Mouse (Mus musculus): ENCODE results near the gene Lzic. TPM values are rescaled to one million over a fixed set of nuclear protein-coding genes. Genes with fewer than 3 reads are reported as not detected.

The Lzic gene
- polyA plus RNA-seq (2012; ENCODE audit: insufficient read depth, insufficient read length, missing spikeins), result 12.2 and 14.0 TPM in 2 replicates

GRCm38 (mm10) chr4:149485053-149485824, at the start of gene Lzic, which contains the start of gene Nmnat1:
TSS of gene Lzic (plus strand) at chr4:149485229.
TSS of gene Nmnat1 (minus strand) at chr4:149485202.
- Histone ChIP-seq H3K4me1 (ENCODE audit: control insufficient read depth, insufficient read depth, low read length) (peaks cover 11% of the 10 kb centered on the region), H3K27ac (ENCODE audit: insufficient read depth, low read depth, low read length) (peak within 1 kb of the TSS; percentile 64)
- no peak for TF ChIP-seq CTCF (IDR thresholded peaks at IDR 0.05; ENCODE audit: low read depth, low read length)
- TF ChIP-seq POLR2A (IDR thresholded peaks at IDR 0.05; ENCODE audit: borderline replicate concordance, low read depth, low read length), result no peak

GRCm38 (mm10) chr4:149440576-149440975, 44.5 kb upstream of the Lzic start:
- no peak for TF ChIP-seq POLR2A (IDR thresholded peaks at IDR 0.05; ENCODE audit: borderline replicate concordance, low read depth, low read length)
- no peak for TF ChIP-seq CTCF (IDR thresholded peaks at IDR 0.05; ENCODE audit: low read depth, low read length)
- H3K4me3 ChIP-seq (ENCODE audit: insufficient read depth, low read length), result no peak overlapping the region
- H3K27ac ChIP-seq (ENCODE audit: insufficient read depth, low read depth, low read length), result no peak overlapping the region
- peaks cover 19% of the 10 kb centered on the region for H3K4me1 ChIP-seq (ENCODE audit: control insufficient read depth, insufficient read depth, low read length)

More at GRCm38 (mm10) chr4:149485053-149485824, at the start of gene Lzic, which contains the start of gene Nmnat1:
- H3K4me3 ChIP-seq (ENCODE audit: insufficient read depth, low read length), result peak within 1 kb of the TSS; percentile 71

- TF ChIP-seq POLR2A (IDR thresholded peaks at IDR 0.05; ENCODE audit: borderline replicate concordance, low read depth, low read length), result no peak
- no peak overlapping the region for H3K27ac ChIP-seq (ENCODE audit: insufficient read depth, low read depth, low read length)
- peaks cover 28% of the 10 kb centered on the region for H3K4me1 ChIP-seq (ENCODE audit: control insufficient read depth, insufficient read depth, low read length)
- no peak overlapping the region for H3K4me3 ChIP-seq (ENCODE audit: insufficient read depth, low read length)
These were observed 42.6 kb upstream of the Lzic start for GRCm38 (mm10) chr4:149442436-149442835.

- Histone ChIP-seq H3K4me1 (ENCODE audit: control insufficient read depth, insufficient read depth, low read length) (peaks cover 25% of the 10 kb centered on the region), H3K4me3 (ENCODE audit: insufficient read depth, low read length) (no peak overlapping the region; the same call in 1 of the 2 replicates), H3K27ac (ENCODE audit: insufficient read depth, low read depth, low read length) (peak overlapping the region; percentile 85; the same call in 1 of the 2 replicates)
- TF ChIP-seq CTCF (IDR thresholded peaks at IDR 0.05; ENCODE audit: low read depth, low read length) (no peak), POLR2A (IDR thresholded peaks at IDR 0.05; ENCODE audit: borderline replicate concordance, low read depth, low read length) (no peak)
These were observed 40.6 kb upstream of the Lzic start for GRCm38 (mm10) chr4:149444465-149444864.

GRCm38 (mm10) chr4:149444964-149445701, 39.9 kb upstream of the Lzic start:
- TF ChIP-seq CTCF (IDR thresholded peaks at IDR 0.05; ENCODE audit: low read depth, low read length) (no peak), POLR2A (IDR thresholded peaks at IDR 0.05; ENCODE audit: borderline replicate concordance, low read depth, low read length) (0 out of 2 replicates have a peak, but pooled peaks have one; percentile 48)
- peak overlapping the region; percentile 85 for H3K27ac ChIP-seq (ENCODE audit: insufficient read depth, low read depth, low read length)
- H3K4me3 ChIP-seq (ENCODE audit: insufficient read depth, low read length), result peak overlapping the region; percentile 52
- peaks cover 19% of the 10 kb centered on the region for H3K4me1 ChIP-seq (ENCODE audit: control insufficient read depth, insufficient read depth, low read length)

GRCm38 (mm10) chr4:149445868-149446267, 39.2 kb upstream of the Lzic start:
- TF ChIP-seq POLR2A (IDR thresholded peaks at IDR 0.05; ENCODE audit: borderline replicate concordance, low read depth, low read length) (no peak), CTCF (IDR thresholded peaks at IDR 0.05; ENCODE audit: low read depth, low read length) (no peak)
- Histone ChIP-seq H3K4me1 (ENCODE audit: control insufficient read depth, insufficient read depth, low read length) (peaks cover 17% of the 10 kb centered on the region), H3K27ac (ENCODE audit: insufficient read depth, low read depth, low read length) (peak overlapping the region; percentile 85), H3K4me3 (ENCODE audit: insufficient read depth, low read length) (no peak overlapping the region)

- TF ChIP-seq POLR2A (IDR thresholded peaks at IDR 0.05; ENCODE audit: borderline replicate concordance, low read depth, low read length) (no peak), CTCF (IDR thresholded peaks at IDR 0.05; ENCODE audit: low read depth, low read length) (no peak)
- Histone ChIP-seq H3K4me3 (ENCODE audit: insufficient read depth, low read length) (no peak overlapping the region), H3K4me1 (ENCODE audit: control insufficient read depth, insufficient read depth, low read length) (peaks cover 17% of the 10 kb centered on the region), H3K27ac (ENCODE audit: insufficient read depth, low read depth, low read length) (peak overlapping the region; percentile 85)
These were observed 38.7 kb upstream of the Lzic start for GRCm38 (mm10) chr4:149446309-149446708.

GRCm38 (mm10) chr4:149450636-149451035, 34.4 kb upstream of the Lzic start:
- TF ChIP-seq POLR2A (IDR thresholded peaks at IDR 0.05; ENCODE audit: borderline replicate concordance, low read depth, low read length), result no peak
- TF ChIP-seq CTCF (IDR thresholded peaks at IDR 0.05; ENCODE audit: low read depth, low read length), result no peak
- H3K27ac ChIP-seq (ENCODE audit: insufficient read depth, low read depth, low read length), result no peak overlapping the region
- peaks cover 8% of the 10 kb centered on the region for H3K4me1 ChIP-seq (ENCODE audit: control insufficient read depth, insufficient read depth, low read length)
- H3K4me3 ChIP-seq (ENCODE audit: insufficient read depth, low read length), result no peak overlapping the region

- H3K4me3 ChIP-seq (ENCODE audit: insufficient read depth, low read length), result no peak overlapping the region
- H3K4me1 ChIP-seq (ENCODE audit: control insufficient read depth, insufficient read depth, low read length), result peaks cover 5% of the 10 kb centered on the region; the same call in 1 of the 2 replicates
- no peak overlapping the region for H3K27ac ChIP-seq (ENCODE audit: insufficient read depth, low read depth, low read length)
- TF ChIP-seq POLR2A (IDR thresholded peaks at IDR 0.05; ENCODE audit: borderline replicate concordance, low read depth, low read length) (no peak), CTCF (IDR thresholded peaks at IDR 0.05; ENCODE audit: low read depth, low read length) (peak; percentile 34; the same call in 1 of the 2 replicates)
These were observed 31.4 kb upstream of the Lzic start for GRCm38 (mm10) chr4:149453656-149454055.

All from bone marrow macrophage, adult 2 months (primary cell).